Comparison of ENCODE assay signal across 8 mouse cellular contexts in the genomic region with DNA sequence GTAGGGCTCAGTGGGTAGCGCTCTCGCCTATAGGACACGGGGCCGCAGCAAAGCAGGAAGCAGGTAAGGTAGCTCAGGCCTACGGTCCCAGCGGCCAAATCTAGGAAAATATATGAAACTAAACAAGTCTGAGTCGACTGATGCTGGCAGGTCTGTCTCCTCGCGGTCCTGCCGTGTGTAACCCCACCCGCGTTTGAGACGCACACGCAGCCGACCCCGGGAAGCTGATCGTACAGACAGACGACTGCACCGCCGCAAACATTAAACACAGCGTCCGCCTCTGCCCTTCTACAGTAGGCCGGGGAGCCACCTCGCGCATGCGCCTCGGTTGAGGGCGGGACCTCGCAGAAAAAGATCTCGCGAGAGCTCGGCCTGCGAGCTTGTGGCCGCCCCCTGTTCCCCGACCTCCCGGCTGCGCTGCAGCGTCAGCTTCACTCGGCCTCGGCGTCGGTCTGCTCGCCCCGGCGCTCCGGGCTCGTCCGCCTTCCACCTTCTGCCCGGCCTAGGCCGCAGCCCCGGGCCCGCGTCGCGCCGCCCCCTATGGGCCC. TPM values are rescaled to one million over a fixed set of nuclear protein-coding genes. Genes with fewer than 3 reads are reported as not detected.
DNase-seq lines count a peak whose midpoint lies in the region; ATAC-seq and TF ChIP-seq lines count a peak whose summit lies in the region.

Map2k2 (plus strand) TSS at position 351 of the 548 bp plus-strand sequence.

- intact Hi-C loops in heart, postnatal 14 days (cut with DNase I): loop anchor here (5.0 kb wide), 1 partner anchor 67 kb away; no protein-coding TSS in a partner anchor

- peak within 1 kb of the TSS; percentile 97 for H3K27ac ChIP-seq in ES-E14 (ENCODE audit: insufficient read depth, low read depth, low read length, poor library complexity, severe bottlenecking)
- H3K27ac ChIP-seq in forebrain, embryonic 14.5 days (ENCODE audit: low read depth, low read length): peak within 1 kb of the TSS; percentile 98
- H3K27ac ChIP-seq in olfactory bulb, adult 2 months (ENCODE audit: insufficient read depth, low read depth, low read length): peak within 1 kb of the TSS; percentile 97
- peak within 1 kb of the TSS; percentile 93 for H3K27ac ChIP-seq in thymus, adult 2 months (ENCODE audit: control insufficient read depth, insufficient read depth, low read length)

- no peak for TF ChIP-seq CTCF in olfactory bulb, adult 2 months (IDR thresholded peaks at IDR 0.05; ENCODE audit: insufficient read depth, low read depth, low read length)
- no peak; the same call in 1 of the 2 replicates for TF ChIP-seq CTCF in thymus, adult 2 months (IDR thresholded peaks at IDR 0.05; ENCODE audit: borderline replicate concordance, control insufficient read depth, extremely low read depth, insufficient read depth, low read length, poor library complexity)

- H3K4me1 ChIP-seq in ES-E14 (ENCODE audit: control insufficient read depth in 2 of 2, insufficient read depth in 2 of 2, low read length in 2 of 2, poor library complexity in 1 of 2): peaks cover 0 to 13% of the 10 kb centered on the region in 2 experiments; a peak in 2 of 4 replicates
- peaks cover 19% of the 10 kb centered on the region for H3K4me1 ChIP-seq in forebrain, embryonic 14.5 days (ENCODE audit: control insufficient read depth, insufficient read depth, low read length)
- peaks cover 36% of the 10 kb centered on the region for H3K4me1 ChIP-seq in olfactory bulb, adult 2 months (ENCODE audit: control insufficient read depth, insufficient read depth, low read length)
- H3K4me1 ChIP-seq in thymus, adult 2 months (replicated peaks; ENCODE audit: control insufficient read depth, insufficient read depth, low read length): peaks cover 18% of the 10 kb centered on the region

- in situ Hi-C loops in ES-E14 (cut with MboI; ENCODE audit: low sequenced_read_pairs in 2 of 2, unreplicated experiment in 2 of 2): no loop called here

- DNase-seq in ES-E14 (ENCODE audit: low read depth, low spot score): peak; percentile 92
- peak; percentile 96 for DNase-seq in cerebellum, adult 11 months
- peak; percentile 98 for DNase-seq in forebrain, embryonic 14.5 days (ENCODE audit: low spot score)
- DNase-seq in heart, postnatal 14 days: peak; percentile 99
- peak; percentile 96 for DNase-seq in layer of hippocampus, adult 11-12 months (ENCODE audit: low spot score)
- DNase-seq in lung, adult 18-20 months: peak; percentile 96 to 98
- DNase-seq in thymus, adult 2 months: peak; percentile 98

- peak within 1 kb of the TSS; percentile 72 for H3K4me2 ChIP-seq in forebrain, embryonic 14.5 days (ENCODE audit: low read length)

- no peaks in the 10 kb centered on the region for H3K9me3 ChIP-seq in ES-E14 (ENCODE audit: control insufficient read depth, insufficient read depth, low read depth, low read length)
- no peaks in the 10 kb centered on the region for H3K9me3 ChIP-seq in forebrain, embryonic 14.5 days (replicated peaks; ENCODE audit: control insufficient read depth, low read length)

- no peaks in the 10 kb centered on the region for H3K27me3 ChIP-seq in forebrain, embryonic 14.5 days (replicated peaks; ENCODE audit: control insufficient read depth, insufficient read depth, low read length)
- H3K27me3 ChIP-seq in thymus, adult 2 months (ENCODE audit: control insufficient read depth, insufficient read depth, low read length): no peaks in the 10 kb centered on the region

- under 1% methylated on average over 55 of the region's 56 CpGs for WGBS in forebrain, embryonic 14.5 days
- under 1% methylated on average over 56 of the region's 56 CpGs for WGBS in olfactory bulb, adult 2 months
- WGBS in thymus, adult 2 months: under 1% methylated on average over 56 of the region's 56 CpGs

- peak; percentile 98 for TF ChIP-seq POLR2A in olfactory bulb, adult 2 months (IDR thresholded peaks at IDR 0.05; ENCODE audit: insufficient read depth, low read depth, low read length)
- peak; percentile 97 for TF ChIP-seq POLR2A in thymus, adult 2 months (IDR thresholded peaks at IDR 0.05; ENCODE audit: control insufficient read depth, extremely low read depth, insufficient read depth, low read length, poor library complexity)

- peaks cover 25% of the 10 kb centered on the region for H3K36me3 ChIP-seq in ES-E14 (ENCODE audit: control insufficient read depth, insufficient read depth, low read length, poor library complexity, severe bottlenecking)
- peaks cover 26% of the 10 kb centered on the region for H3K36me3 ChIP-seq in forebrain, embryonic 14.5 days (ENCODE audit: control insufficient read depth, insufficient read depth, low read length)
- H3K36me3 ChIP-seq in thymus, adult 2 months (ENCODE audit: control insufficient read depth, insufficient read depth, low read length): peaks cover 18% of the 10 kb centered on the region

- peak within 1 kb of the TSS; percentile 76 to 91 for H3K4me3 ChIP-seq in ES-E14 (ENCODE audit: insufficient read depth in 1 of 2, low read depth in 1 of 2, low read length in 2 of 2, poor library complexity in 1 of 2, severe bottlenecking in 1 of 2)
- peak within 1 kb of the TSS; percentile 76 for H3K4me3 ChIP-seq in forebrain, embryonic 14.5 days (ENCODE audit: low read depth, low read length)
- peak within 1 kb of the TSS; percentile 98 for H3K4me3 ChIP-seq in olfactory bulb, adult 2 months (ENCODE audit: insufficient read depth, low read depth, low read length)
- peak within 1 kb of the TSS; percentile 81 for H3K4me3 ChIP-seq in thymus, adult 2 months (ENCODE audit: control insufficient read depth, insufficient read depth, low read length)

- peak; percentile 96 for ATAC-seq in forebrain, embryonic 14.5 days

- peak within 1 kb of the TSS; percentile 99 for H3K9ac ChIP-seq in ES-E14 (ENCODE audit: insufficient read depth, low read depth, low read length, poor library complexity, severe bottlenecking)
- peak within 1 kb of the TSS; percentile 84 for H3K9ac ChIP-seq in forebrain, embryonic 14.5 days (ENCODE audit: low read length)

TF ChIP-seq in ES-E14, 5 proteins besides CTCF, POLR2A, EP300 and RAD21:
- TF ChIP-seq MAFK (IDR thresholded peaks at IDR 0.05; ENCODE audit: insufficient read depth, low read depth, low read length) (peak; percentile 5; the same call in 1 of the 2 replicates), HCFC1 (IDR thresholded peaks at IDR 0.05; ENCODE audit: borderline replicate concordance, insufficient read depth, low read length) (0 out of 2 replicates have a peak, but pooled peaks have one; percentile 19), ZNF384 (IDR thresholded peaks at IDR 0.05; ENCODE audit: low read depth, low read length) (no peak), CHD2 (IDR thresholded peaks at IDR 0.05; ENCODE audit: low read depth, low read length) (peak; percentile 92), ZC3H11A (IDR thresholded peaks at IDR 0.05; ENCODE audit: borderline replicate concordance, low read depth, low read length) (no peak)
TF ChIP-seq in ES-E14: peak in this region for 3.

RNA-seq across cellular contexts. Expression of gene Map2k2, which starts in this region (rescaled TPM):
- 115 and 121 TPM in 2 replicates for total RNA-seq in ES-E14 (2012; rRNA removed)
- polyA plus RNA-seq in forebrain, embryonic 14.5 days (2014; fragmentation: Nextera tagmentation; extraction: Ambion mirVana): 180 and 203 TPM in 2 replicates
- 100 to 1,000 TPM; 115 to 122 TPM for total RNA-seq in heart, postnatal 14 days (2021)
- not detected in 2 replicates for polyA plus RNA-seq in olfactory bulb, adult 2 months (2012; ENCODE audit: insufficient read depth, insufficient read length, low replicate concordance, missing spikeins)
- polyA plus RNA-seq in thymus, adult 2 months (2012; rRNA removed): 214 and 285 TPM in 2 replicates

Comparison
In these comparisons a context has a peak if more than half of its experiments do, and no peak if none do; other contexts are left out.
1. Peak in every context shown above with its lines: DNase-seq, ATAC-seq, H3K4me3 ChIP-seq and H3K27ac ChIP-seq.